Mouse (Mus musculus) limb, embryonic 11.5 days (tissue): ENCODE measurements around the gene Slc39a7. TPM values are rescaled to one million over a fixed set of nuclear protein-coding genes. Genes with fewer than 3 reads are reported as not detected.

Experiments
- ATAC-seq: fragments of 200-750 bp; cut with Nextera tagmentation; 2 replicates; pipeline ENCODE4 v1.8.0; 2017; ENCODE audit warnings: low read depth; ENCODE audit not compliant: insufficient number of reproducible peaks, low FRiP score, low TSS enrichment
- DNase-seq: peaks from one replicate; pipeline ENCODE4 v3.0.0-alpha.2; 2015; ENCODE audit warnings: low spot score
- H3K27ac ChIP-seq: fragments of 300-500 bp; sonication (generic); replicated peaks from 2 replicates; pipeline ENCODE4 v1.5.1; 2014; ENCODE audit warnings: low read depth, mild to moderate bottlenecking, low read length
- H3K27me3 ChIP-seq: fragments of 300-500 bp; sonication (generic); 2 replicates; pipeline ENCODE4 v1.6.1; 2014; ENCODE audit warnings: mild to moderate bottlenecking, low read length, mixed read lengths; ENCODE audit not compliant: control insufficient read depth, insufficient read depth
- H3K36me3 ChIP-seq: fragments of 300-500 bp; sonication (generic); 2 replicates; pipeline ENCODE4 v1.6.1; 2014; ENCODE audit warnings: mild to moderate bottlenecking, low read length, moderate library complexity, mixed read lengths; ENCODE audit not compliant: control insufficient read depth, insufficient read depth
- H3K4me1 ChIP-seq: fragments of 300-500 bp; sonication (generic); 2 replicates; pipeline ENCODE4 v1.6.1; 2014; ENCODE audit warnings: low read length, mixed read lengths; ENCODE audit not compliant: control insufficient read depth, insufficient read depth
- H3K4me2 ChIP-seq: fragments of 300-500 bp; sonication (generic); 2 replicates; pipeline ENCODE4 v1.6.1; 2014; ENCODE audit warnings: low read depth, mild to moderate bottlenecking, moderate library complexity; ENCODE audit not compliant: severe bottlenecking
- H3K4me3 ChIP-seq: fragments of 300-500 bp; sonication (generic); 2 replicates; pipeline ENCODE4 v1.5.1; 2014; ENCODE audit warnings: low read depth, low read length
- H3K9ac ChIP-seq: fragments of 300-500 bp; sonication (generic); 2 replicates; pipeline ENCODE4 v1.6.1; 2014; ENCODE audit warnings: mild to moderate bottlenecking, low read length
- H3K9me3 ChIP-seq: fragments of 300-500 bp; sonication (generic); 2 replicates; pipeline ENCODE4 v1.6.1; 2016; ENCODE audit warnings: low read length; ENCODE audit not compliant: control insufficient read depth
- WGBS: fragments of 180-500 bp; shearing (Covaris S2); extraction: QIAGEN DNeasy Blood & Tissue Kit; methylation state at CpG from one replicate; pipeline ENCODE4 v1.1.7; 2014; 5-methylcytosine and 5-hydroxymethylcytosine counted together
- polyA plus RNA-seq: library from polyadenylated mRNA; unstranded; fragments of >200 nt; fragmentation: Nextera tagmentation; extraction: Ambion mirVana; gene quantifications from 2 replicates; pipeline ENCODE4 v1.2.1, GENCODE M21; 2014

Slc39a7 gene
- polyA plus RNA-seq, 1 experiment from 2014 or later = 85.6 TPM

DNA sequence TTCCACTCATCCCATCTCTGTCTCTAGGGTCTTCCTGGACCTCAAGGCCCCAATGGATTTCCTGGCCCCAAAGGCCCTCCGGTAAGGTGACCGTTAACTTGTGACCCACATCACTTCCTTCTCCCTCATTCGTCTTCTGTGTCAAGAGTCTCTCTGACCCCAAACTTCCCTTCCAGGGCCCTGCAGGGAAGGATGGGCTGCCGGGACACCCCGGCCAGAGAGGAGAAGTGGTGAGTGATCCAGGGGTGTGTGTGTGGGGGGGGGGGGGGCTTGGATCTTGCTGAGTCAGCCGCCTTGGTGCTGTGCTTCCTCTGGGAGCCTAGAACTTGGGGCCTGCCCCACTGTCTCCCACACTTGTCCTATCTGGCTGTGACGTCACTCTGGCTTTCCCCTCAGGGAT is 25.7 kb upstream of the Slc39a7 start:
- Histone ChIP-seq H3K36me3 (no peaks in the 10 kb centered on the region), H3K27me3 (no peaks in the 10 kb centered on the region), H3K4me3 (no peak overlapping the region), H3K27ac (no peak overlapping the region), H3K9me3 (no peaks in the 10 kb centered on the region), H3K4me1 (no peaks in the 10 kb centered on the region), H3K9ac (no peak overlapping the region), H3K4me2 (no peak overlapping the region)
- ATAC-seq (no peak), DNase-seq (no peak)
- 73% methylated on average over 7 of the region's 7 CpGs for WGBS

DNA sequence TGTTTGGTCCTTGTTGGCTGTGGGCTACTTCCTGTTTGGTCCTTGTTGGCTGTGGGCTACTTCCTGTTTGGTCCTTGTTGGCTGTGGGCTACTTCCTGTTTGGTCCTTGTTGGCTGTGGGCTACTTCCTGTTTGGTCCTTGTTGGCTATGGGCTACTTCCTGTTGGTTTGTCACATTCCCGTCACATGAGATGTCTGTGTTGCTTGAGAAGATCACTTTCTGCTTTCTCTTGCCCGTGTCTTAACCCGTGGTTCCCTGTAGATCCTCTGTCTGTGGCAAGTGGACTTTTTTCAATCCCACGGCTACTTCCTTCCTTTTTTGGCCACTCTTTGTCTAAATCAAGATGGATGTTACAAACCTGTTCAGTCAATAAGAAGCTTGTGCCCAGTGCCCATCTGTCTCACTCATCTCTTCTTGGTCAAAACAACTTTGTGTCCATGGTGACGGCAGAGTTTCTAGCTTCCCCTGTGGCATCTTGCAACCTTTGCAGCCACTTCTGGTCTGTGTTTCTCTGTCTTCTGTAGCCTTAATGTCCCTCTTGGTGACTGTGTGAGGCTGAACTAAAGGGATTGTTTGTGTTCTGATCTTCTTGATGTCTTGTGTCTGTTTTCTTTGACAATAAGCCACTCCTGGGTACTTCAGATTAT is 16.0 kb upstream of the Slc39a7 start:
- no peaks in the 10 kb centered on the region for H3K4me1 ChIP-seq
- no peaks in the 10 kb centered on the region for H3K9me3 ChIP-seq
- WGBS = 91% methylated on average over 5 of the region's 5 CpGs
- ATAC-seq (no peak), DNase-seq (no peak)
- no peaks in the 10 kb centered on the region for H3K27me3 ChIP-seq
- no peaks in the 10 kb centered on the region for H3K36me3 ChIP-seq
- H3K9ac ChIP-seq = no peak overlapping the region
- no peak overlapping the region for H3K4me2 ChIP-seq
- H3K27ac ChIP-seq = no peak overlapping the region
- H3K4me3 ChIP-seq = no peak overlapping the region

DNA sequence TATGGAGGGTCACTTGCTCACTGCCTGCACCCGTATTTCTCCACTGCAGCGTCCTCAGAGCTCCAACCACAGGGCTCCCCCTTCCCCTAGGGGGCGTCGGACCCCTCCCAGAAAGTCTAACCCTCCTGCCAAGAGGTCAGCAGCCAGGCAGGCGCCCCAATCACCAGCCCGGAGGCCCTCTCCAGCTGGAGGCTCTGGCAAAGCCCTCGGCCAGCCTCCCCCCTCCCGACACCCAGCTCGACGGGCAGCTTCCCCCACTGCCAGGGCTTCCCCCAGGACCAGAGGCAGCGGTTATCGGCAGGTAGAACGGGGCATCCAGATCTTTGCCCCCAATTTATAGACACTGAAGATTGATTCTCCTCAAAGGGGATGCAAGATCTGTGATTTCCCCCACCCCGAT is 14.5 kb upstream of the Slc39a7 start:
- Histone ChIP-seq H3K9ac (no peak overlapping the region), H3K4me1 (peaks cover 7% of the 10 kb centered on the region), H3K4me3 (no peak overlapping the region), H3K27me3 (no peaks in the 10 kb centered on the region), H3K36me3 (no peaks in the 10 kb centered on the region), H3K4me2 (no peak overlapping the region), H3K9me3 (no peaks in the 10 kb centered on the region), H3K27ac (no peak overlapping the region)
- DNase-seq (no peak), ATAC-seq (no peak)
- WGBS = 70% methylated on average over 14 of the region's 14 CpGs

DNA sequence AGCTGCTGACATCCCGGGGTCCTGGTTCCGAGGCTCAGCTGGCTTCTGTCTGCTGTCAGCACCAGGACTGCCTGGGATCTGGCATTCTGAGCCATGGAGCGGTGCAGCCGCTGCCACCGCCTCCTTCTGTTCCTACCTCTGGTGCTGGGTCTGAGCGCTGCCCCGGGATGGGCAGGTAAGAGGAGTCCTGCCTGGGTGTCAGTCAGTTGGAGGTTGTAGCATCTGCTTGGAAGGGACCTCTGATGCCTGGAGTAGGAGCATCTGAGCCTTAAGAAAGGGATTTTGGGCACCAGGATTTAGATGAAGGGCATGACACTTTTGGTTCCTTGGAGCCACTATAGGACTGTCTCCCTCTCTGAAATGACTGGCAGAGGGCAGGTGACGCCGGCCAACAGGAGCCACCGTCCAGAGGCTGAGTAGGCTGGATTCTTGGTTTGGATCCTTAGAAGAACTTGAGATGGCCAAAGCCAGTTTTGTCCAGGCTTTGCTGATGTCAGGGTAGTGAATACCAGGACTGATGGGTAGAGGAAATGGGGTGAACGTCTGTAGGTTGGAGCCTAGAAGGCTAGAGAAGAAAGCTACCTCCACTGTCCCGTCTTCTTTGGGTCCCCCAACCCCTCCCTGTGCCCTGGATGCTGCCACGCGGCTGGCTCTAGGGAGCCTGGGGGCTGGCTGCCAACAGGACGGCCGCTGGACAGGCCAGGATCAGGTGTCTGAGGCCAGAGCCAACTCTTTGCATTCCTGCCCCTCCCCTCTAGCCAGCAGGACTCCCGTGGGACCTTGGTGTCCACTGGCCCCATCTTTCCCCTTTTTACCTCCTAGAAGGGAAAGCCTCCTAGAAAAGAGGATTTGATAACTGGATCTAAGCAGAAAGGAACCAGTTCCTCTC is 8.3 kb upstream of the Slc39a7 start:
- H3K4me3 ChIP-seq = peak overlapping the region; percentile 12
- 29% methylated on average over 17 of the region's 17 CpGs for WGBS
- peak overlapping the region; percentile 44 for H3K4me2 ChIP-seq
- peaks cover 27% of the 10 kb centered on the region for H3K4me1 ChIP-seq
- 0 out of 2 replicates have a peak overlapping the region, but pooled peaks have one; percentile 2 for H3K9ac ChIP-seq
- H3K36me3 ChIP-seq = peaks cover 18% of the 10 kb centered on the region
- DNase-seq (peak; percentile 36), ATAC-seq (no peak)
- no peaks in the 10 kb centered on the region for H3K9me3 ChIP-seq
- no peak overlapping the region for H3K27ac ChIP-seq
- H3K27me3 ChIP-seq = peaks cover 2% of the 10 kb centered on the region; the same call in 1 of the 2 replicates

DNA sequence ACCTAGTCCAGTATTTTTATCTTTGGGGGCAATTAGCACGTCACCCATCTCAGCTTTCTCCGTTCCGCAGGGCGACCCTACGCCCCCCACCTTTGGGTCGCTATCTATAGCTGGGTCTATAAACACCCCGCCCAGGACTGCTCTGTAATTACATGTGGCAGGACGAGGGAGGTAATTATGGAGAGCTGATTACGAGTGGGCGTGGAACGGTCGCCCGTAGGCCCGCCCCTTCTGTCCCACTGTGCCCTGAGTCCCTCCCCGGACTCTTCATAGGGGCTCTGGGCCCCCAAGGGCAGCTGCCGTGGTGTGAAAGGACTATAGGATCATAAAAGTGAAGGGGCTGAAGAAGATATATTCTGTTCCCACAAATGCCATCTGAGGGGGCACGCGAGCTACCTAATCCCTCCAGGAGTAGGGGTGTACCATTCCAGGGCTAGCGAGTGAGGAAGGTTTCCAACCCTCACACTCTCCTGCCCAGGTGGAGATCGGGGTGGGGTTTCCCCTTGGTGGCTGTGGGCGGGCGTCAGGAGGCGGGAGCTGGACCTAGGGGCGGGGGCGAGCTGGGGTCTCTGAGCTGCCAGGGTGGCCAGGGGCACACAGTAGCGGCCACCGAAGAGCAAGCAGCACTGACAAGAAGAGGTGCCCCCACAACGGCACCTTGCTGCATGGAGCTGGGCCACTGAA is 7.5 kb upstream of the Slc39a7 start, which contains the start of gene Col11a2:
Gene Col11a2, plus strand, starts transcription at position 560 of the 684 bp plus-strand sequence.
- Histone ChIP-seq H3K9me3 (no peaks in the 10 kb centered on the region), H3K36me3 (peaks cover 18% of the 10 kb centered on the region), H3K9ac (0 out of 2 replicates have a peak within 1 kb of the TSS, but pooled peaks have one; percentile 7), H3K27me3 (peaks cover 2% of the 10 kb centered on the region; the same call in 1 of the 2 replicates), H3K4me2 (peak within 1 kb of the TSS; percentile 44), H3K4me3 (peak within 1 kb of the TSS; percentile 12), H3K4me1 (peaks cover 27% of the 10 kb centered on the region), H3K27ac (no peak within 1 kb of the TSS)
- peak; percentile 7; the same call in 1 of the 2 replicates for ATAC-seq
- WGBS = 7% methylated on average over 28 of the region's 28 CpGs
- no peak for DNase-seq

DNA sequence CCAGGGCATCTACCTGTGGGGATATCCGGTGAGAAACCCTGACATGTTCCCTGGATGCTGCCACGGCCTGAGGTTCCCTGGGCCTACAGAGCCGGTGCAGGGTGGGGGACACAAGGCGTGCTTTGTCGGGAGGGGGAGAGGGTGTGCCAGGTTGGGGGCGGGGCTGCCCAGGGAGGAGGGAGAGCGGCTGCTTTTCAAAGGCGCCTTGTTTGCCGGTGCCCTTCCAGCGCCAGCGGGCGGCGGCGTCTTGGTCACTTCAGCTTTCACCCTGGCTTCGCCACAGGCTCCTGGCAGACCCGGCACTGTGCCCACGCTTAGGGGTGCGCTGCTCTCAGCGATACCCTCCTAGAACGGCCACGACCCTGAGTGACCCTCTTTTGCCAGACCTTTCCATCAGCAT is 7.0 kb upstream of the Slc39a7 start:
- peaks cover 18% of the 10 kb centered on the region for H3K36me3 ChIP-seq
- no peak overlapping the region for H3K27ac ChIP-seq
- no peak for DNase-seq
- no peaks in the 10 kb centered on the region for H3K9me3 ChIP-seq
- ATAC-seq = peak; percentile 10; the same call in 1 of the 2 replicates
- peaks cover 27% of the 10 kb centered on the region for H3K4me1 ChIP-seq
- peaks cover 2% of the 10 kb centered on the region; the same call in 1 of the 2 replicates for H3K27me3 ChIP-seq
- 0 out of 2 replicates have a peak overlapping the region, but pooled peaks have one; percentile 7 for H3K9ac ChIP-seq
- peak overlapping the region; percentile 44 for H3K4me2 ChIP-seq
- H3K4me3 ChIP-seq = 0 out of 2 replicates have a peak overlapping the region, but pooled peaks have one; percentile 12
- WGBS = 16% methylated on average over 21 of the region's 21 CpGs

DNA sequence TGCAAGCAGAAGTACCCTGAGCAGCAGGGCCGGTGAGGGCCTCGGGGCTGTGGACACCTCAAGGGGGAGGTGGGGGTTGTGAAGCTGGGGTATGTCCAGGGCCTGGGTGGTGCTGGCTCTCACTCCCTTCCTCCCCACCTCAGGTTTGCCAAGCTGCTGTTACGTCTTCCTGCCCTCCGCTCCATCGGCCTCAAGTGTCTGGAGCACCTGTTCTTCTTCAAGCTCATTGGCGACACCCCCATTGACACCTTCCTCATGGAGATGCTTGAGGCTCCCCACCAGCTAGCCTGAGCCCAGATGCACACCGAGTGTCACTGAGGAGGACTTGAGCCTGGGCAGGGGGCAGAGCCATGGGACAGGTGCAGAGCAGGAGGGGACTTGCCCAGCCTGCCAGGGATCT is 5.8 kb upstream of the Slc39a7 start:
- WGBS = 94% methylated on average over 7 of the region's 7 CpGs
- Histone ChIP-seq H3K27me3 (peaks cover 2% of the 10 kb centered on the region; the same call in 1 of the 2 replicates), H3K36me3 (peaks cover 18% of the 10 kb centered on the region)

DNA sequence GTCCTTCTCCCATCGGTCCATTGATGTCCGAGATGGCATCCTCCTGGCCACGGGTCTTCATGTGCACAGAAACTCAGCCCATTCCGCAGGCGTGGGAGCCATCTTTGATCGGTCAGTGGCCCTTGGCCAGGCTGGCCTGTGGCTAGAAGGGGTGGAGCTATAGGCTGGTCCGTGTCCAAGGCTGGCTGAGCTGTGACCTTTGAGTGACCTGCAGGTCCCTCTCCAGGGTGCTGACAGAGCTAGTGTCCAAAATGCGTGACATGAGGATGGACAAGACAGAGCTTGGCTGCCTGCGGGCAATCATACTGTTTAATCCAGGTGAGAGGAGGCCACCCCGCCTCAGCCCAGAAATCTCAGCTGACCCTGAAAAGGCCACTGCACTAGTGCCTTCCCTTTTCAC is 5.2 kb upstream of the Slc39a7 start:
- DNase-seq (no peak), ATAC-seq (no peak)
- WGBS = 81% methylated on average over 10 of the region's 10 CpGs
- peaks cover 18% of the 10 kb centered on the region for H3K36me3 ChIP-seq
- no peak overlapping the region for H3K4me3 ChIP-seq
- H3K4me2 ChIP-seq = no peak overlapping the region
- no peak overlapping the region for H3K9ac ChIP-seq
- H3K27ac ChIP-seq = no peak overlapping the region
- peaks cover 34% of the 10 kb centered on the region for H3K4me1 ChIP-seq
- H3K27me3 ChIP-seq = peaks cover 2% of the 10 kb centered on the region; the same call in 1 of the 2 replicates
- H3K9me3 ChIP-seq = no peaks in the 10 kb centered on the region

More for the DNA sequence above, 5.8 kb upstream of the Slc39a7 start:
- Histone ChIP-seq H3K4me1 (peaks cover 34% of the 10 kb centered on the region), H3K4me3 (no peak overlapping the region), H3K4me2 (no peak overlapping the region), H3K9ac (no peak overlapping the region), H3K9me3 (no peaks in the 10 kb centered on the region), H3K27ac (no peak overlapping the region)
- ATAC-seq = no peak
- no peak for DNase-seq
